Mouse (Mus musculus) E14TG2a.4 (cell line): ENCODE results near the gene Rab11fip4.

Experiments
- CTCF ChIP-seq: conservative IDR thresholded peaks from 2 replicates; pipeline ENCODE4 v1.5.1; 2014; ENCODE audit warnings: low read length
- POU5F1 ChIP-seq: IDR thresholded peaks from 2 replicates; pipeline ENCODE4 v1.6.1; 2014; ENCODE audit warnings: low read length, borderline replicate concordance

DNA sequence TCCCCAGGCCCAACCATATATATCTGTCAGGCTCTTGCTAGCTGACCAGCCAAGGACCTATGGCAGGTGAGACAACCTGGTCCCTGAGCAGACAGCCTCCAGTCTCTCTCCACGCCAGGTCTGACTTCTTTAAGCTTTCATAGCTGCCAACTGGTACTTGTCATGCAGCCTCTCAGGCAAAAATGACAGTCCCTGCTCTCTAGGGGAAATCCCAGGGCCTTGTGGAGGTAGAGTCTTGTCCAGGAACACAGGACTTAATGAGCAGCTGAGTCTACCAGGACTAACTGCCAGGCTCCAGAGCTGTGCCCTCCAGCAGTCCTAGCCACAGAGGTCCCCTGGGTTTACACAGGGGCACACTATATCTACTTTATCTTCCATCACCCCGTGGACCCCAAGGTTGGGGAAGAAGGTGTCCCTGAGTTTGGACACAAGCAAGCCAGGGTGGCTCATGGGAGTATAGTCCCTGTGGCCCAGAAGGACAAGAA lies 85.5 kb downstream of the Rab11fip4 start:
- TF ChIP-seq CTCF (no peak), POU5F1 (no peak)
